23 mouse cellular contexts compared by ENCODE assay signal in genomic region chr15:50972593-50972992, GRCm38 (mm10).
"Had no signal": no experiment of that assay in that cellular context is flagged by ENCODE, and none has a peak within 500 bp of the region (broad histone marks: within the 10 kb centered on the region; RNA-seq: fewer than 3 reads in every experiment).

No protein-coding gene starts in this region.

- H3K4me1 ChIP-seq: limb, embryonic 12.5 days; limb, embryonic 15.5 days; liver, embryonic 12.5 days; liver, embryonic 15.5 days; lung, embryonic 15.5 days; midbrain, embryonic 12.5 days; midbrain, embryonic 15.5 days; neural tube, embryonic 13.5 days had no signal

- H3K27me3 ChIP-seq: limb, embryonic 12.5 days; limb, embryonic 15.5 days; liver, embryonic 12.5 days; liver, embryonic 15.5 days; lung, embryonic 15.5 days; midbrain, embryonic 12.5 days; midbrain, embryonic 15.5 days; neural tube, embryonic 13.5 days had no signal

- H3K27ac ChIP-seq: kidney, postnatal 0 days; layer of hippocampus, adult 2 months; left cerebral cortex, adult 2 months; limb, embryonic 12.5 days; limb, embryonic 15.5 days; liver, embryonic 12.5 days; liver, embryonic 15.5 days; lung, embryonic 15.5 days; midbrain, embryonic 12.5 days; midbrain, embryonic 15.5 days; neural tube, embryonic 13.5 days; stomach, postnatal 0 days had no signal

- H3K9ac ChIP-seq: limb, embryonic 12.5 days; limb, embryonic 15.5 days; liver, embryonic 12.5 days; liver, embryonic 15.5 days; lung, embryonic 15.5 days; midbrain, embryonic 12.5 days; midbrain, embryonic 15.5 days; neural tube, embryonic 13.5 days had no signal

- H3K4me3 ChIP-seq: layer of hippocampus, adult 2 months; left cerebral cortex, adult 2 months; limb, embryonic 12.5 days; limb, embryonic 15.5 days; liver, embryonic 12.5 days; liver, embryonic 15.5 days; lung, embryonic 15.5 days; midbrain, embryonic 12.5 days; midbrain, embryonic 15.5 days; neural tube, embryonic 13.5 days had no signal

- H3K9me3 ChIP-seq: limb, embryonic 12.5 days; limb, embryonic 15.5 days; liver, embryonic 12.5 days; liver, embryonic 15.5 days; lung, embryonic 15.5 days; midbrain, embryonic 12.5 days; midbrain, embryonic 15.5 days; neural tube, embryonic 13.5 days had no signal

- H3K4me2 ChIP-seq: limb, embryonic 12.5 days; limb, embryonic 15.5 days; liver, embryonic 12.5 days; liver, embryonic 15.5 days; lung, embryonic 15.5 days; midbrain, embryonic 12.5 days; midbrain, embryonic 15.5 days; neural tube, embryonic 13.5 days had no signal

- H3K36me3 ChIP-seq: limb, embryonic 12.5 days; limb, embryonic 15.5 days; liver, embryonic 12.5 days; liver, embryonic 15.5 days; lung, embryonic 15.5 days; midbrain, embryonic 12.5 days; midbrain, embryonic 15.5 days; neural tube, embryonic 13.5 days had no signal

- DNase-seq: kidney, adult 2 months; kidney, postnatal 25 days; layer of hippocampus, adult 9-11 months; left cerebral cortex, postnatal 4 days; lung, adult 18-20 months; lung, postnatal 10 days; lung, postnatal 36 days; thymus, adult 2 months; thymus, postnatal 14 days; thymus, postnatal 4 days had no signal

- ATAC-seq: intestine, postnatal 0 days; liver, embryonic 12.5 days; midbrain, embryonic 15.5 days had no signal
